Mouse (Mus musculus) thymus, postnatal 10 days (tissue): ENCODE data around the gene Bcl2l2.

ENCODE experiments used
- DNase-seq, 2 experiments: peaks; one replicate each; pipeline ENCODE4 v3.0.0; 2021; ENCODE audit warnings: low spot score in 2 of 2

The Bcl2l2 gene

GRCm38 (mm10) chr14:54883154-54884021 lies at the start of gene Bcl2l2, which contains the start of gene Gm20521:
Gene Bcl2l2, plus strand, starts transcription at chr14:54883377.
Gene Gm20521, plus strand, starts transcription at chr14:54883441.
- no peak for DNase-seq

GRCm38 (mm10) chr14:54843461-54843860 lies 39.7 kb upstream of the Bcl2l2 start:
- DNase-seq: peak in 1 of 2 experiments; percentile 17

DNA sequence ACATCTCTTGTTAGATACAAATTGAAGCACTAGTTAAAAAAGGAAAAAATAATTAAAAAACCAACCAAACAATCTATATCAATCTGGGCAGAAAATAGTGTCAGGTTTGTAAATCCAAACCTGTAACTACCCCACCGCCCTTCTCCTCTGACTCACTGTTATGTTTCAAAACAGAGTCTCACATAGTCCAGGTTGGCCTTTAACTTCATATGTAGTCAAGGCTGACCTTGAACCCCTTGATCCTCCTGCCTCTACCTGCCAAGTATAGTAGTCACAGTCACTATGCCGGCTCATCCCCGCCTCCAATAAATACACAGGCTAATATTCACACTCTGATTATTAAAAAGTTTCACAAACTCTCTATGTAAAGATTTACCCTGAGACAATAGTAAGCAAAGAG lies 27.5 kb upstream of the Bcl2l2 start:
- no peak for DNase-seq

GRCm38 (mm10) chr14:54856703-54857102 lies 26.5 kb upstream of the Bcl2l2 start:
- DNase-seq: no peak

DNA sequence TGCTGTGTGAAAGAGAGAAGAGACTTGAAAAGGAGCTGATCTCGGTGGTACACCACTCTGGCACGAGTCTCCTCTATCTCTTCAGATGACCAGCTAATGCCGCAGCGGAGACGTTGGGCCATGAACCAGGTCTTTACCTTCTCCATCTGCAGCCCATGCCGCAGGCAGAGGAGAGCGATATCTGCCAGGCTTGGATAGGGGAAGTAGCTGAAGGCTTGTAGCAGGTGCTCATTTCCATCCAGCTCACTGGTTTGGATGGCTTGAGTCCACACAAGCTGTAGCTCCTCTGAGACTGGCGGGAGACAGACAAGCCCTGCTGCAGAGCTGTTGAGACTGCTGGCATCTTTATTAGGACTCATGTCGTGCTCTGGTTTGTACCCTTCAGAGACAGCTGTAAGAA lies 25.3 kb upstream of the Bcl2l2 start:
- no peak for DNase-seq

DNA sequence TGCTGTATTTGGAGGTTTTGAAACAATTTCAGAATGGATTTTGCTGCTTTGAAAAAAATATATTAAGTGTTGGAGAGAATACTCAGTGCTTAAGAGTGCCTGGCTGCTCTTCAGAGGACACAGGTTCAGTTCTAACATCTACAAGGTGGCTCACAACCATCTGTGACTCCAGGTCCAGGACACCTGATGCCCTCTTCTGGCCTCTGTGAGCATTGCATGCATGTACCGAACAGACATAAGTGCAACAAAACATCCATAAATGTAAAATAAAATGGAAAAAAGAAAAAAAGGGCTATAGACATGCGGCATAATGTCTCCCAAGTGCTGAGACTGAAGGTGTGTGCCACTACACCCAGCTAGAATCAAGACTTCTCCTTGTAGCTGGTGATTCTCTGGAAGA lies 22.7 kb upstream of the Bcl2l2 start:
- DNase-seq: peak; percentile 24 to 66

DNA sequence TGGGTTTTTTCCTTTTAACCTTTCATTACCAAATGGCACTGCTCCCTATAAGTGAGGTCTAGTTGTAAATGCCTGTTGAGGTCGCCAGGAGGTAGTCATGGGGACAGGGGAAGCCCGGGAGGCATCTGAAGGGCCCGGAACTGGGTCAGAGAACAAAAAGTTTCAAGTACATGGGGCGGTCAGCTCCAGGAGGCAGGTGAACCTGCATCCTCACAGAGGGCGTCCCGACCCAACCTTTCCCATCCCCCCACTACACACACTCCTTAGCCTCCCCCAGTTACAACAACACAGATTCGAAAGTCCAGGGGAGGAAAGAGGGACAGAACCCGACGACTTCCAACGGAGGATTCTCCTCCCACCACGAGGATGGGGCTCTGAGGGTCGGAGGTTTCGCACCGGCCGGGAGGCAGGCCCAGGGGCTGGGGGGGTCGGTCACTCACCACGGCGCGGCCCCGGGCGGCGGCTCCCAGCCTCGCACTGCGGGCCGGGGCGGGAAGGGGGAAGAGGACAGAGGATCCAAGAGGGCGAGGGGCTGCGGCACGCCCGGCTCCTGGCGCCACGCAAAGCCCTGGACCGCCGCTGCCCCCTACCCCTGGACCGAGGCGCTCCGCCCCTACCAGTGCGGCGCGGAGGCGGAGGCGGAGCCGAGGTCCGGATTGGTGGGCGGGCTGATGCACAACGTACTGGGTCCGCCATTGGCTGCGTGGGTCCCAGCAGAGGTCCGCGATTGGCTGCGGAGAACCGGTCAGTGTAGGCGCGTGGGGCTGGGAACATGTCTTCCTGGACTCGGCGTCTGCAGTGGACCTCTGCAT lies 19.5 kb upstream of the Bcl2l2 start:
- DNase-seq: peak; percentile 66 to 69

GRCm38 (mm10) chr14:54864313-54865036 lies 18.7 kb upstream of the Bcl2l2 start:
- DNase-seq: no peak

GRCm38 (mm10) chr14:54865626-54866025 lies 17.6 kb upstream of the Bcl2l2 start:
- no peak for DNase-seq

DNA sequence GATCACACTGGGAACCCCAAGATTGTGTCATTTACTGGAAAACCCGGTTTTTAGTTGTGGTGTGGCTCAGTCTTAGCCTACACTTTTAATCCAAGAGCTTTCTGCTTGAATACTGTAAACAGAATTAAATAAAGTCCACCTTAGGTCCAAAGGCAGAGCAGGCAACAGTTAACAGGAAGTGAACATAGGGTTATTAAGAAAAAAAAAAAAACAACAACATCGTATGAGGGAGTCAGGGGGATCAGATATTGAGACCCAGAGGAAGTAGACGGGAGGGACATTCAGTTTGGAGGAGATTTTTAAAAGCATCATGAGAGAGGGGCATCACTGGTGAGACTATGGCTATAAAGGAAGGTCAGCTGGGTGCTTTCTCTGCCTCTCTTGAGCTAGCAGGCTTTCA lies 16.9 kb upstream of the Bcl2l2 start:
- no peak for DNase-seq

DNA sequence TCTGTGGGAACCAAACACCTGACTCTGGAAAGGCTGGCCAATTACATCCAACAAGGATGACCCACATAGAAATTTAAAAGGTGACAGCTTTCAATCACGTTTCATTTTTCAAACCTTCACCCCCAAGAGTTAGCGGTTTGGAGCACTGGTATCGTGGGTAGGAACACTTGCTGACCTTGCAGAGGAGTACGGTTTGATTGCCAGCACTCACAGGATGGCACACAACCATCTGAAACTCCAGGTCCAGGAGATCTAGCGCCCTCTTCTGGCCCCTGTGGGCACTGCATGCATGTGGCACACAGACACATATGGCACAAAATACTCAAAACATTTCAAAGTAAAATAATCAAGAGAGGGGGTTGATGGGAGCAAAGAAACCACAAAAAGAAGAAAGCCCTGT lies 16.2 kb upstream of the Bcl2l2 start:
- peak; percentile 28 to 46 for DNase-seq

DNA sequence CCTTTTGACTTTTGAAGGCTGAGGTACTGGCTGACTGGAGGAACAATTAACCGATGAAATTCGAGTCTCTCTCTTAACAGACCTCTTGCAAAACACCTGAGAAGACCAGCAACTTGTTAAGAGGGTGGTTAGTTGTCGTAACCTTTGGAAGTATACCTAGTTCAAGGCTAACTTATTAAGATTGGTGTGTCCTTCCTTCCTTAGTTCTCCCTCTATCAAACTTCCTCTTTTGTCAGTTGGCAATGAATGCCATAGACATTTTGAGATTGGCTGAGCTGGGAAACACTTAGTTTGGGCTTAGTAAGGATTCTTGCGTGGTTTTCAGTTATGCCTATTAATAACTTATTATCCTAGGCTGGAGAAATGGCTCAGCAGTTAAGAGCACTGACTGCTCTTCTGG lies 15.2 kb upstream of the Bcl2l2 start:
- no peak for DNase-seq

- DNase-seq: no peak
These were observed 12.3 kb upstream of the Bcl2l2 start, which contains the start of gene Homez for GRCm38 (mm10) chr14:54870861-54871260. Gene Homez, minus strand, starts transcription at chr14:54870961.

DNA sequence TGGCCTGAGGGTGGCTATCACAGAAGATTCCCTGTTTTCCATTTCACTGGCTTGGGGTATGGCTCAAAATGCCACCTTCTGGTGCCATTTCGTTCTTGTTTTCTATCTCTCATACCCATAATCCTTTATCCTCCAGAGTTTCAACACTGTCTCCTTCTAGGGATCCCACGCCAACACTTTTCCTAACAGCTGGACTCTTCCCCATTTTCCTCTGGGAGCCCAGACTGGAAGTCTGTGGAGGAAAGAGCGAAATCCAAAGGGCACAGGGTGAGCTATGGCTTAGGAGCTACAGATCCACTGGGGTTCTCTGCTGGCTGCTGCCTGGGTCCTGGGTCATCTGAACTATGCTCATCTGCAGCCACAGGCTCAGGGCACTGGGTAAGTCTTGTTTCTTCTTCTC lies 9.0 kb upstream of the Bcl2l2 start:
- no peak for DNase-seq

GRCm38 (mm10) chr14:54875844-54876538 lies 7.2 kb upstream of the Bcl2l2 start:
- DNase-seq: no peak

DNA sequence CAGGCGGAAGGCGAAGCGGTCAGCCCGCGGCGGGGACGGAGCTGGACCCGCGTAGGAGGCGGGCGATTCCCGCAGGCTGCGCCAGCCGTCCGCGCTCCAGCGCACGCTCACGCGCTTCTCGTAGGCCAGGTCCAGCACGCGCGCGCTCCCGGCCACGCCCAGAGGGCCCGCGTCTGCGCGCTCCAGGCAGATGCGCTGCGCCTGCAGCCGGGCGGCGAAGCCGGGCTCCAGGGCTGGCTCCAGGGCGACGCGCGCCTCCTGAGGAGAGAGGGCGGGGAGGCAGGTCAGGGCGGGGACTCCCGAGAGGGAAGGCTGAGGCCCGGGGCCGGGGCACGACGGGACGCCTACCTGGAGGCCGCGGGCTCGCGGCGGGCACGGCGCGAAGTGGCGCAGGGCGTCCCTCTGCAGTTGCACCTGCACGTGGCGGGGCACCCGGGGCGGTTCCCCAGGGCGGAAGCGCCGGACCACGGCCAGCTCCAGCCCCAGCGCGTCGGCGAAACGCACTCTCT lies 6.6 kb upstream of the Bcl2l2 start:
- peak; percentile 72 for DNase-seq

GRCm38 (mm10) chr14:54877048-54877715 lies 6.0 kb upstream of the Bcl2l2 start, which contains the start of gene Ppp1r3e:
Gene Ppp1r3e, minus strand, starts transcription at chr14:54877550.
- DNase-seq: peak; percentile 40 to 45

DNA sequence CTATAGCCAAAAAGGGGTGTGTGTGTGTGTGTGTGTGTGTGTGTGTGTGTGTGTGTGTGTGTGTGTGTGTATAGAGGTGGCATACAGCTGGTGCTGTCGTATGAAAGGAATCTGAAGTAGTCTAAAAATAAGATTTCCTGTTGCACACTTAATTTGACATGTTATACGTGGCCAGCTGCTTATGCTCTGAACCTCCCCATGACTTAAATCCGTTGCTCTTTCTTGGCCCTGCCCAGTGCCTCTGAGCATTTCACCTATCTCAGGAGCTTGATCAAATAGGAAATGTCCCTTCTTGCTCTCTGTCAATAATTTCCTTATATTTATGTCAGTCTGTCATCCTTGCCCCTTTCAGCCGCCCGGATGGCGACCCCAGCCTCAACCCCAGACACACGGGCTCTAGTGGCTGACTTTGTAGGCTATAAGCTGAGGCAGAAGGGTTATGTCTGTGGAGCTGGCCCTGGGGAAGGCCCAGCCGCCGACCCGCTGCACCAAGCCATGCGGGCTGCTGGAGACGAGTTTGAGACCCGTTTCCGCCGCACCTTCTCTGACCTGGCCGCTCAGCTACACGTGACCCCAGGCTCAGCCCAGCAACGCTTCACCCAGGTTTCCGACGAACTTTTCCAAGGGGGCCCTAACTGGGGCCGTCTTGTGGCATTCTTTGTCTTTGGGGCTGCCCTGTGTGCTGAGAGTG lies 990 bp downstream of the Bcl2l2 start:
- DNase-seq: no peak

GRCm38 (mm10) chr14:54885309-54885708 lies 2.1 kb downstream of the Bcl2l2 start:
- no peak for DNase-seq

- no peak for DNase-seq
These were observed 9.0 kb downstream of the Bcl2l2 start, which contains the start of gene Pabpn1 for GRCm38 (mm10) chr14:54892200-54892599. Gene Pabpn1, plus strand, starts transcription at chr14:54892500.
